Mouse (Mus musculus): ENCODE results near the gene Arvcf.

GRCm38 (mm10) chr16:18451486-18452181 lies 103.7 kb downstream of the Arvcf start:
- TF ChIP-seq CTCF (IDR thresholded peaks at IDR 0.05; ENCODE audit: extremely low read depth, insufficient read length, insufficient replicate concordance, low read depth, low read length) (no peak), POLR2A (IDR thresholded peaks at IDR 0.05; ENCODE audit: low read depth, low read length) (no peak)

All from small intestine, adult 2 months (tissue).